Mouse (Mus musculus): ENCODE results near the gene Trim63. TPM values are rescaled to one million over a fixed set of nuclear protein-coding genes. Genes with fewer than 3 reads are reported as not detected.
A peak's percentile ranks its signal among the peaks of the same experiment; 100 is the strongest.

Trim63 gene
- polyA plus RNA-seq, 1 experiment from 2014 or later, result 0.36 TPM

DNA sequence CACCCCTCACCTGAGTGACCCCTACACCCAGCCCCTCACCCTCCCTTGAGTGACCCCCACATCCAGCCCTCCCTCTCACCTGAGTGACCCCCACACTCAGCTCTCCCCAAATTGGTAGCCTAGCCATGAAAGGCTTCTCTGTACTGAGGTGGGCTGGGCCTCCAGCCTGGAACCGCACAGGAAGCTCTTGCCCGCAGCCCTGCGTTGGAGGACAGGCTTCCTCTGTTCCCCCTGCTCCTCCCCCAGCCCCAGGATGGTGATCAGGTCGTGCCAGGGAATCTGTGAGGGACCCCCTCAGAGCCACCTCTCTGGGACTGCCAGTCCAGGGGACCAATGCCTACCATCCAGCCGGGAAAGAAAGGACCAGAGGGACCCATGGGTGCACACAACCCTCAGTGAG lies 50.4 kb downstream of the Trim63 start:
- Histone ChIP-seq H3K27ac (replicated peaks) (no peak overlapping the region), H3K27me3 (ENCODE audit: low read depth, poor library complexity, severe bottlenecking) (peaks cover 85% of the 10 kb centered on the region), H3K36me3 (no peaks in the 10 kb centered on the region), H3K4me3 (no peak overlapping the region), H3K9me3 (replicated peaks) (no peaks in the 10 kb centered on the region), H3K4me1 (peaks cover 8% of the 10 kb centered on the region)
- no peak for DNase-seq (ENCODE audit: low spot score)
- WGBS, result 50% methylated on average over 5 of the region's 5 CpGs

DNA sequence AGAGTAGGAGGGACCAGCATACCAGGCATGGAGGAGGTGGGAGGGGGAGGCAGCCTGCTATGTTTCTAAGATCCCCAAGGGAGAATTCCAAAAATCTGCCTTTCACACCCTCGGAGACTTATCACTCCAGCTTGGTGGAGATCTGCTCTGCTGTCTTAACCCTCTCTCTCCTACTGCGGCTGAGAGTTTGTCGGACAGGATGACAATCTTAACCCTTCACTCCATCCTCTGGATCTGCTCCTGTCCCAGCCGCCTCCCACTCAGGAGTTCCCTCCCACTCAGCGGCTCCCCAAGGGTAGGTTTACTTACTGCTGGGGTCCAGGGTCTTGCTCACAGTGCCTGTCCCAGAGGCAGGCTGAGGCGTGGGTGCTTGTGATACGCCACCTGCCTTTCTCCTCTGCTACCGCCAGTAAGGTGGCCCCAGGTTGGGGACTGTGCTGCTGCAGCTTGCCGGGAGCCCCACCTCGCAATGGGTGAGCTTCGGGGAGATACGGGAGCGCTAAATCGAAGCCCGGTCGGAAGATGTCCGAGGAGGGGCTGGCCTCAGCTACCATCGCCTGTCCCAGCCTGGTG lies 55.8 kb downstream of the Trim63 start:
- Histone ChIP-seq H3K27ac (replicated peaks) (no peak overlapping the region), H3K4me3 (peak overlapping the region; percentile 65), H3K36me3 (no peaks in the 10 kb centered on the region), H3K4me1 (peaks cover 23% of the 10 kb centered on the region), H3K9me3 (replicated peaks) (no peaks in the 10 kb centered on the region), H3K27me3 (ENCODE audit: low read depth, poor library complexity, severe bottlenecking) (peaks cover 81% of the 10 kb centered on the region)
- 2% methylated on average over 18 of the region's 18 CpGs for WGBS
- peak; percentile 28 for DNase-seq (ENCODE audit: low spot score)

DNA sequence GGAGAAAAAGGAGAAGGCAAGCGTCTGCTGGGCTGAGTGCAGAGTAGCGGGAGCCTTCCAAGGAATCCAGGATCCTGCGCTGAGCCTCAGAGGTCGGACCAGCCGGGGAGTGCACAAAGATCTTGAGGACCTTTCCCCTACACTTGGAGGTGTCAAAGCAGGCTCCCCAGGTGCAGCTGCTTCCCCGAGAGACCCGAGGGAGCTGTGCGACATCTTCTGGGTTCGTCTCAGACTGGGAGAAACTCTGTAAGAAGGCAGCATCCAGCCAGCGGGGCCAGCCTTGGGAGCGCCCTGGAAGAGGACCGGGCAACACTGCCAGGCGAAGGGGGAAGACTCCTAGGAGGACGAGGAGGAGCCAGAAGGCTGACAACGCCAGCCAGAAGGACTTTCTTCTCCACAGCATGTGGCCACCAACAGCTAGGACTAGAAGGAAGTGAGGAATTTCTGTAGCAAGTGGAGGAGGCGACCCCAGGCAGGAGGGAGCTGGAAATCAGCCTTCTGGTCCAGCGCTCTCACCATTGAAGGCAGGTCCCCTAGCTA lies 56.5 kb downstream of the Trim63 start:
- H3K4me1 ChIP-seq, result peaks cover 23% of the 10 kb centered on the region
- peak overlapping the region; percentile 65 for H3K4me3 ChIP-seq
- no peaks in the 10 kb centered on the region for H3K36me3 ChIP-seq
- no peaks in the 10 kb centered on the region for H3K9me3 ChIP-seq (replicated peaks)
- DNase-seq (ENCODE audit: low spot score), result peak; percentile 44
- under 1% methylated on average over 17 of the region's 17 CpGs for WGBS
- peaks cover 75% of the 10 kb centered on the region for H3K27me3 ChIP-seq (ENCODE audit: low read depth, poor library complexity, severe bottlenecking)
- no peak overlapping the region for H3K27ac ChIP-seq (replicated peaks)

DNA sequence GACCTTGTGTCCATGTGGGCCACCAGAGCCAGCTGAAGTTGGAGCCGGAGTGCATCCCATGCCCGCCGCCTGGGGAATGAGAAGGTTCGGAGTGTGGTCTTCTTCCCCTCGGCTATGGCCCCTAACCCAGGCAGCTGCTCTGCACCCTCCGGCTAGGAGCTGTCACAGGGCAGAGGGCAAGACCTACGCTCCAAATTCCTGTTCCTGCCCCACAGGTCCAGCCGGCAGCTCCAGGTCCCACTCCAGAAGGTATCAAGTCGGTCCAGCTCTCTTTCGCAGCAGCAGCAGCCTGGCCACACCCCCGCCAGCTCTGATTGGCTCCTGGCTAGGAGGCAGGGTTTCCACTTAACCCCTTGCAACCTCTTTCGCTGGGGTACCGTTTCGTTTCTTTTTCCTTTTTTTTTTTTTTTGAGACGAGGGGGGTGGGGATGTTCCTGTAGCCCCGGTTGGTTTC lies 57.4 kb downstream of the Trim63 start:
- Histone ChIP-seq H3K36me3 (no peaks in the 10 kb centered on the region), H3K4me3 (peak overlapping the region; percentile 65), H3K27me3 (ENCODE audit: low read depth, poor library complexity, severe bottlenecking) (peaks cover 66% of the 10 kb centered on the region), H3K4me1 (peaks cover 23% of the 10 kb centered on the region), H3K27ac (replicated peaks) (no peak overlapping the region), H3K9me3 (replicated peaks) (no peaks in the 10 kb centered on the region)
- DNase-seq (ENCODE audit: low spot score), result peak; percentile 76
- WGBS, result under 1% methylated on average over 16 of the region's 16 CpGs

DNA sequence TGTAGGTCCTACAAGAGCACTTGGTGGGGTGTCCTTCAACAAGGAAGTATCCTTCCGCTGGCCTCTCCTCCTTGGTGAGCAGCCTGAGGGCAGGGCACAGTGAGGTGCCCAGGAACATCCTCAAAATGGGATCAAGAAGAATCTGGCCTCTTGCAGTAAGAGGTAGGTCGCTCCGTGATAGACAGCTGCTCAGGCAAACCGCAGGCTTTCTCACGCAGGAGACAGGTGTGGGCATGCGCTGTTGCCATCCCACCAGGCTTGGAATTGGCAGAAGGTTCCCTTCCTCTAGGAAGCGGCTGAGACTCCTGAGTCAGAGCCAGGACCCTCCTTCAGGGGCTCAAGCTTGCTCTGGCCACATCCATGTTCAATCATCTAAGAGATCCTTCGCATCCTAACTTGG lies 58.4 kb downstream of the Trim63 start:
- H3K4me1 ChIP-seq, result peaks cover 27% of the 10 kb centered on the region
- no peaks in the 10 kb centered on the region for H3K36me3 ChIP-seq
- H3K27ac ChIP-seq (replicated peaks), result no peak overlapping the region
- DNase-seq (ENCODE audit: low spot score), result no peak
- peaks cover 57% of the 10 kb centered on the region for H3K27me3 ChIP-seq (ENCODE audit: low read depth, poor library complexity, severe bottlenecking)
- H3K4me3 ChIP-seq, result no peak overlapping the region
- 81% methylated on average over 8 of the region's 8 CpGs for WGBS
- no peaks in the 10 kb centered on the region for H3K9me3 ChIP-seq (replicated peaks)

DNA sequence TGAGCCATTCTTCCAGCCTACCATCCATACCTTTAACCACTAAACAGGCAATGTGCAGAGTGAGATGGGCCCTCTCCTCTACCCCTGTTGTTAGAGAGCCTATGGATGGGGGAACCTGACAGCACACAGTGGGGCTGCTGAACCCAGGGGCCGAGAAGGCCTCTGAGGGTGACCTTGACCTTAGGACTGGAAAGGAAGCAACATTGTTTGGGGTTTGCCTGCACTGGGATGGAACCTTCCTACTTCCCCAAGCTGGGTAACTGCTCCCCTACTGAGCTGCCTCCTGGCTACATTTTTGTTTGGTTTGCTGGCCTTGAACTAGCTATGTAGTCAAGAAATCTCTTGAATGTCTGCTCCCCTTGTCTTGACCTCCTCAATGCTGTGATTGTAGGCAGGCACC lies 59.4 kb downstream of the Trim63 start:
- peaks cover 31% of the 10 kb centered on the region for H3K4me1 ChIP-seq
- no peak overlapping the region for H3K27ac ChIP-seq (replicated peaks)
- WGBS, result 61% methylated on average over 1 of the region's 1 CpGs
- H3K36me3 ChIP-seq, result no peaks in the 10 kb centered on the region
- no peaks in the 10 kb centered on the region for H3K9me3 ChIP-seq (replicated peaks)
- H3K27me3 ChIP-seq (ENCODE audit: low read depth, poor library complexity, severe bottlenecking), result peaks cover 51% of the 10 kb centered on the region
- DNase-seq (ENCODE audit: low spot score), result no peak
- H3K4me3 ChIP-seq, result no peak overlapping the region

DNA sequence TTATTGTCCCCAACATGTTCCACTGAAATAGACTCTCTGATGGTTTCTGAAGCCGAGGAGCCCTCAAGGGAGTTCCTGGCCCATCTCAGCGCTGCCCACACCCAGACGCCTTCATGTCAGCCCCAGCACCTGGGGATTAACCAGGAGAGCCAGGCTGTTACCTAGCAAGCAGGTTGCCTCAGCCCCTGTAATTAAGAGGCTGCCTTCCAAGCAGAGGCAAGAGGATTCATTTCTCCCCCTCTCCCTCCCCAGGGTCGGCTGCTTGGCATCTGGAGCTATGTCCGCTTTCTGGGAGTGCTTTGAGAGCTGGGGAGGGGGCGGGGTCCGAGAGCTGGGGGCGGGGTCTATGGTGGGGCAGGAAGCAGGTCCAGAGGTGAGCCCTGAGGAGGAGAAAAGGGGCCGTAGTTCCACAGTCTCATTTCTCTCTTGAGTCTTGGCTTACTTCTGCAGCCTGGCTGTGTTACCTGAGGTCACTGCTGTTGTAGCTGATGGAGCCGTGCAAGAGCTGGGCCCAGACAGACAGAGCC lies 63.2 kb downstream of the Trim63 start:
- WGBS, result 38% methylated on average over 10 of the region's 10 CpGs
- no peaks in the 10 kb centered on the region for H3K36me3 ChIP-seq
- no peaks in the 10 kb centered on the region for H3K9me3 ChIP-seq (replicated peaks)
- H3K4me1 ChIP-seq, result peaks cover 7% of the 10 kb centered on the region
- H3K4me3 ChIP-seq, result no peak overlapping the region
- DNase-seq (ENCODE audit: low spot score), result no peak
- H3K27me3 ChIP-seq (ENCODE audit: low read depth, poor library complexity, severe bottlenecking), result peaks cover 16% of the 10 kb centered on the region
- H3K27ac ChIP-seq (replicated peaks), result no peak overlapping the region

Other genes with a start within 250 kb of the Trim63 start
- gene Cd52, start 220.0 kb upstream of the Trim63 start, polyA plus RNA-seq (2016; fragmentation: Nextera tagmentation; extraction: Ambion mirVana), result 5.1 TPM in 2 replicates
- 4.8 and 6.5 TPM in 2 replicates for gene Ubxn11, start 212.6 kb upstream of the Trim63 start, polyA plus RNA-seq (2016; fragmentation: Nextera tagmentation; extraction: Ambion mirVana)
- gene Sh3bgrl3, start 186.3 kb upstream of the Trim63 start, polyA plus RNA-seq (2016; fragmentation: Nextera tagmentation; extraction: Ambion mirVana), result 302 and 324 TPM in 2 replicates
- gene Cep85, start 128.0 kb upstream of the Trim63 start, polyA plus RNA-seq (2016; fragmentation: Nextera tagmentation; extraction: Ambion mirVana), result 33.7 and 35.9 TPM in 2 replicates
- not detected in 2 replicates for gene Gm7534, start 112.1 kb upstream of the Trim63 start, polyA plus RNA-seq (2016; fragmentation: Nextera tagmentation; extraction: Ambion mirVana)
- gene Catsper4, start 87.7 kb upstream of the Trim63 start, polyA plus RNA-seq (2016; fragmentation: Nextera tagmentation; extraction: Ambion mirVana), result not detected in 2 replicates
- 0.22 and 0.35 TPM in 2 replicates for gene Cnksr1, start 76.7 kb upstream of the Trim63 start, polyA plus RNA-seq (2016; fragmentation: Nextera tagmentation; extraction: Ambion mirVana)
- gene E130218I03Rik, start 71.5 kb upstream of the Trim63 start, polyA plus RNA-seq (2016; fragmentation: Nextera tagmentation; extraction: Ambion mirVana), result 0.25 and 1.0 TPM in 2 replicates
- gene Zfp593, start 69.5 kb upstream of the Trim63 start, polyA plus RNA-seq (2016; fragmentation: Nextera tagmentation; extraction: Ambion mirVana), result 19.4 and 22.9 TPM in 2 replicates
- gene Gm30191, start 68.2 kb upstream of the Trim63 start, polyA plus RNA-seq (2016; fragmentation: Nextera tagmentation; extraction: Ambion mirVana), result 0.20 TPM in 1 of 2 replicates, not detected in the other
- gene Grrp1, start 61.0 kb upstream of the Trim63 start, polyA plus RNA-seq (2016; fragmentation: Nextera tagmentation; extraction: Ambion mirVana), result 5.7 and 9.5 TPM in 2 replicates
- gene Pdik1l, start 27.2 kb upstream of the Trim63 start, polyA plus RNA-seq (2016; fragmentation: Nextera tagmentation; extraction: Ambion mirVana), result 21.6 and 23.8 TPM in 2 replicates
- gene Slc30a2, start 28.1 kb downstream of the Trim63 start, polyA plus RNA-seq (2016; fragmentation: Nextera tagmentation; extraction: Ambion mirVana), result 0.10 TPM in 1 of 2 replicates, not detected in the other
- gene Extl1, start 68.7 kb downstream of the Trim63 start, polyA plus RNA-seq (2016; fragmentation: Nextera tagmentation; extraction: Ambion mirVana), result 0.23 and 0.39 TPM in 2 replicates
- gene Pafah2, start 81.2 kb downstream of the Trim63 start, polyA plus RNA-seq (2016; fragmentation: Nextera tagmentation; extraction: Ambion mirVana), result 7.2 and 8.9 TPM in 2 replicates
- 2,607 and 3,209 TPM in 2 replicates for gene Stmn1, start 153.2 kb downstream of the Trim63 start, polyA plus RNA-seq (2016; fragmentation: Nextera tagmentation; extraction: Ambion mirVana)
- gene Paqr7, start 181.6 kb downstream of the Trim63 start, polyA plus RNA-seq (2016; fragmentation: Nextera tagmentation; extraction: Ambion mirVana), result 3.5 and 3.6 TPM in 2 replicates
- 25.5 and 28.6 TPM in 2 replicates for gene Aunip, start 195.9 kb downstream of the Trim63 start, polyA plus RNA-seq (2016; fragmentation: Nextera tagmentation; extraction: Ambion mirVana)
- 120 and 127 TPM in 2 replicates for gene Mtfr1l, start 220.3 kb downstream of the Trim63 start, polyA plus RNA-seq (2016; fragmentation: Nextera tagmentation; extraction: Ambion mirVana)
- gene Selenon, start 237.0 kb downstream of the Trim63 start, polyA plus RNA-seq (2016; fragmentation: Nextera tagmentation; extraction: Ambion mirVana), result 8.4 and 8.6 TPM in 2 replicates

Data from midbrain, embryonic 10.5 days (tissue).